Mouse (Mus musculus) left cerebral cortex, postnatal 10 days (tissue): ENCODE results near the gene Osbpl10. TPM values are rescaled to one million over a fixed set of nuclear protein-coding genes. Genes with fewer than 3 reads are reported as not detected.

Source experiments
- DNase-seq, 2 experiments: peaks; one replicate each; pipeline ENCODE4 v3.0.0; 2021 to 2022; ENCODE audit warnings: low spot score in 2 of 2, mixed read lengths in 1 of 2; ENCODE audit errors: extremely low spot score in 1 of 2
- intact Hi-C: fragments of 180-260 bp; cut with DNase I; formaldehyde crosslinking; loops from one replicate; pipeline ENCODE4 v1.15.1; 2025
- total RNA-seq, 2 experiments: library from RNA; stranded (reverse); gene quantifications; 2 replicates each; pipeline ENCODE4 v1.2.3; 2021

The Osbpl10 gene
- total RNA-seq, 2 experiments from 2014 or later: 55.7 to 56.3 TPM

DNA sequence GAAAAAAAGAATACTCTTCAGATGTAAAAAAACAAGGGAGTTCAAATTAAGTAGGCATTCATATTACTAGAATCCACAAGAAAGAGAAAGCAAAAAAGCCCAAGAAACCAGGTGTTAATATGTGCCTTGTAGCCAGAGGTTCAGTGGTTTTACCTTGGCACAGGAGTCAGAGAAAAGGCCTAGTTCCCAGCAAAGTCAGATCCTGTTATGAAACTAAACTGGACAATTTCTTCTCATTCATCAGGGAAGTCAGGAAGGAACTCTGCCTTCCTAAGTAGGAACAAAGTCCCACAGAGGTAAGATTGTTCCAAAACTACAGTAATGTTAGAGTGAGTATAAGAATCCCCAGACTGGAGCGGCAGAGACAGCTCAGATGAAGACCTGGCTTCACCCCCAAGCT lies 300.3 kb downstream of the Osbpl10 start:
- no peak for DNase-seq
- intact Hi-C loops: no loop called here

Other genes with a start within 250 kb of the Osbpl10 start
- gene Cmtm6, start 247.5 kb upstream of the Osbpl10 start, total RNA-seq: 10 to 100 TPM; 24.5 to 25.5 TPM
- 1 to 10 TPM; 4.1 to 5.3 TPM for gene Cmtm7, start 196.7 kb upstream of the Osbpl10 start, total RNA-seq
- 1 to 10 TPM; 2.1 to 2.5 TPM for gene Cmtm8, start 134.4 kb upstream of the Osbpl10 start, total RNA-seq
- 100 to 1,000 TPM; 106 to 108 TPM for gene Gpd1l, start 44.6 kb upstream of the Osbpl10 start, total RNA-seq
- gene Rps27rt, start 4.2 kb downstream of the Osbpl10 start, total RNA-seq: 10 to 100 TPM; 26.6 to 33.7 TPM